Mouse (Mus musculus) G1E (cell line): Measurements from ENCODE around the gene Igflr1.

Experiments used
- CTCF ChIP-seq: IDR thresholded peaks from 2 replicates; pipeline ENCODE4 v1.5.1; 2012; ENCODE audit warnings: low read depth, low read length, inconsistent platforms, mixed read lengths
- GATA1 ChIP-seq: IDR thresholded peaks from 2 replicates; pipeline ENCODE4 v1.6.1; 2012; ENCODE audit warnings: borderline replicate concordance, low read length, inconsistent platforms, mixed read lengths
- POLR2AphosphoS5 ChIP-seq: IDR thresholded peaks from 2 replicates; pipeline ENCODE4 v1.6.1; 2012; ENCODE audit warnings: low read depth, low read length, inconsistent platforms; ENCODE audit not compliant: insufficient replicate concordance
- TAL1 ChIP-seq: conservative IDR thresholded peaks from 2 replicates; pipeline ENCODE4 v1.6.1; 2012; ENCODE audit warnings: low read depth, low read length, inconsistent platforms, mixed read lengths

GRCm38 (mm10) chr7:30522871-30523270 lies 42.4 kb upstream of the Igflr1 start:
- TF ChIP-seq CTCF, result no peak
- TF ChIP-seq GATA1, result no peak
- TF ChIP-seq TAL1, result no peak
- no peak for TF ChIP-seq POLR2AphosphoS5
